Mouse (Mus musculus) embryonic facial prominence, embryonic 10.5 days (tissue): ENCODE measurements around the gene Rps7. TPM values are rescaled to one million over a fixed set of nuclear protein-coding genes. Genes with fewer than 3 reads are reported as not detected.

ENCODE experiments used
- microRNA-seq: library from miRNA; unstranded; fragments of <30 nt; microRNA quantifications from one replicate; pipeline ENCODE4, GENCODE M21; 2017
- polyA plus RNA-seq: library from polyadenylated mRNA; unstranded; fragments of >200 nt; fragmentation: Nextera tagmentation; extraction: Ambion mirVana; gene quantifications from 2 replicates; pipeline ENCODE4 v1.2.1, GENCODE M21; 2016

The Rps7 gene
- polyA plus RNA-seq, 1 experiment from 2014 or later, result 685 TPM

Small RNA genes lying within 50 kb of the gene (microRNA-seq; reads per million reads assigned to microRNA genes)
- not detected for gene Mir6937

Other genes with a start within 250 kb of the Rps7 start
- gene Dcdc2c, start 83.6 kb downstream of the Rps7 start, polyA plus RNA-seq, result 0.14 and 0.24 TPM in 2 replicates
- gene Allc, start 53.4 kb downstream of the Rps7 start, polyA plus RNA-seq, result not detected in 2 replicates
- 0.10 and 0.31 TPM in 2 replicates for gene Colec11, start 12.6 kb downstream of the Rps7 start, polyA plus RNA-seq
- 34.3 and 35.1 TPM in 2 replicates for gene Rnaseh1, start 13.6 kb upstream of the Rps7 start, polyA plus RNA-seq
- gene Adi1, start 39.3 kb upstream of the Rps7 start, polyA plus RNA-seq, result 56.9 and 62.2 TPM in 2 replicates
- 35.6 and 35.7 TPM in 2 replicates for gene Trappc12, start 114.5 kb upstream of the Rps7 start, polyA plus RNA-seq
- gene Eipr1, start 115.8 kb upstream of the Rps7 start, polyA plus RNA-seq, result 43.4 and 44.5 TPM in 2 replicates